28 mouse cellular contexts compared by ENCODE assay signal in the genomic region with DNA sequence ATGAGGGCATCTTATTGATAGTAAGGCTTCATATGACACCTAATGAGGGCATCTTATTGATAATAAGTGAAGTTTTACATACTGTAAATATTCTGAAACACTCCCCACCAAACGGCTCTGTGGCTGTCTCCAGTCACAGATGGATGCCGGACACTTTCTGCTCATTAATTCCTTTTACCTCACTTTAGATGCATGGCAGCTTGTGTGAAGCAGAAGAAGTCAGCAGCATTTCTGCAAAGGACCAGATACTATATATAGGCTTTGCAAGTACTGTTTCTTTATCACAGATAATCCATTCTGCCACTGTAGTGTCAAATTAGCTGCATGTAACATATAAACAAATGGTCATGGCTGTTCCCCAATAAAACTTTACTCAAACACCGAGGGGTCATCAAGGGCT.
DNase-seq lines count a peak whose midpoint lies in the region; ATAC-seq and TF ChIP-seq lines count a peak whose summit lies in the region.
"Had no signal": no experiment of that assay in that cellular context is flagged by ENCODE, and none has a peak within 500 bp of the region (broad histone marks: within the 10 kb centered on the region; RNA-seq: fewer than 3 reads in every experiment).

No protein-coding gene starts in this region.

- H3K4me1 ChIP-seq in forebrain, embryonic 16.5 days (replicated peaks; ENCODE audit: control insufficient read depth, insufficient read depth, low read length): no peaks in the 10 kb centered on the region
- H3K4me1 ChIP-seq in forebrain, embryonic 12.5 days: no peaks in the 10 kb centered on the region
- H3K4me1 ChIP-seq in lung, embryonic 14.5 days (ENCODE audit: insufficient read depth): no peaks in the 10 kb centered on the region
- H3K4me1 ChIP-seq in neural tube, embryonic 14.5 days (ENCODE audit: control insufficient read depth, insufficient read depth, low read length): no peaks in the 10 kb centered on the region
- no peaks in the 10 kb centered on the region for H3K4me1 ChIP-seq in liver, embryonic 11.5 days (replicated peaks; ENCODE audit: control insufficient read depth, insufficient read depth, low read length)
- H3K4me1 ChIP-seq: embryonic facial prominence, embryonic 12.5 days; embryonic facial prominence, embryonic 15.5 days; heart, embryonic 10.5 days; heart, embryonic 13.5 days had no signal

- no peak overlapping the region for H3K9ac ChIP-seq in forebrain, embryonic 16.5 days (replicated peaks; ENCODE audit: low read depth, low read length)
- H3K9ac ChIP-seq in forebrain, embryonic 12.5 days: no peak overlapping the region
- no peak overlapping the region for H3K9ac ChIP-seq in lung, embryonic 14.5 days
- H3K9ac ChIP-seq in neural tube, embryonic 14.5 days (replicated peaks; ENCODE audit: low read depth, low read length): no peak overlapping the region
- no peak overlapping the region for H3K9ac ChIP-seq in liver, embryonic 11.5 days (ENCODE audit: low read depth, low read length)
- H3K9ac ChIP-seq: embryonic facial prominence, embryonic 12.5 days; embryonic facial prominence, embryonic 15.5 days; heart, embryonic 13.5 days; hindbrain, embryonic 14.5 days had no signal

- peak; percentile 59 for ATAC-seq in forebrain, embryonic 16.5 days
- no peak for ATAC-seq in forebrain, embryonic 12.5 days (ENCODE audit: low FRiP score)
- no peak for ATAC-seq in lung, embryonic 14.5 days (ENCODE audit: insufficient read depth)
- 0 out of 2 replicates have a peak, but pooled peaks have one; percentile 38 for ATAC-seq in neural tube, embryonic 14.5 days (ENCODE audit: low read depth)
- ATAC-seq in liver, embryonic 11.5 days (replicated peaks; ENCODE audit: low FRiP score): no peak
- ATAC-seq: forebrain, embryonic 14.5 days; inflammation-experienced regulatory T-cells, adult 6 months; intestine, embryonic 16.5 days had no signal

- 59% methylated on average over 3 of the region's 3 CpGs for WGBS in forebrain, embryonic 16.5 days
- WGBS in forebrain, embryonic 12.5 days: 75% methylated on average over 3 of the region's 3 CpGs
- 35% methylated on average over 3 of the region's 3 CpGs for WGBS in lung, embryonic 14.5 days
- 70% methylated on average over 3 of the region's 3 CpGs for WGBS in neural tube, embryonic 14.5 days
- 78% methylated on average over 3 of the region's 3 CpGs for WGBS in liver, embryonic 11.5 days

- TF ChIP-seq CTCF in lung, embryonic 14.5 days (IDR thresholded peaks at IDR 0.05; ENCODE audit: low read depth): no peak

- DNase-seq in lung, embryonic 14.5 days: peak; percentile 32
- DNase-seq in lung, postnatal 14 days: no peak
- DNase-seq in neural tube, embryonic 10.5 days (ENCODE audit: extremely low spot score, low spot score): no peak
- no peak for DNase-seq in liver, embryonic 11.5 days (ENCODE audit: low spot score)
- DNase-seq: adrenal gland, adult 8-10 months; adrenal gland, postnatal 25 days; B cell, adult 2 months; cerebellum, adult 11 months; cerebellum, adult 2 months; cerebellum, adult 9-11 months; cerebellum, postnatal 25 days; gastrocnemius, postnatal 10 days; gastrocnemius, postnatal 36 days; heart, adult 2 months; heart, postnatal 14 days; heart, postnatal 4 days had no signal

- H3K4me3 ChIP-seq in forebrain, embryonic 16.5 days (replicated peaks; ENCODE audit: low read length): no peak overlapping the region
- H3K4me3 ChIP-seq in forebrain, embryonic 12.5 days (replicated peaks): no peak overlapping the region
- no peak overlapping the region for H3K4me3 ChIP-seq in lung, embryonic 14.5 days (ENCODE audit: low read depth, low read length)
- H3K4me3 ChIP-seq in neural tube, embryonic 14.5 days (ENCODE audit: low read depth, low read length): no peak overlapping the region
- H3K4me3 ChIP-seq in liver, embryonic 11.5 days (ENCODE audit: low read depth, low read length): no peak overlapping the region
- H3K4me3 ChIP-seq: embryonic facial prominence, embryonic 12.5 days; embryonic facial prominence, embryonic 15.5 days; heart, adult 2 months; heart, embryonic 10.5 days; heart, embryonic 13.5 days had no signal

- no peaks in the 10 kb centered on the region for H3K9me3 ChIP-seq in forebrain, embryonic 16.5 days (ENCODE audit: control insufficient read depth, low read length)
- H3K9me3 ChIP-seq in forebrain, embryonic 12.5 days: no peaks in the 10 kb centered on the region
- H3K9me3 ChIP-seq in lung, embryonic 14.5 days (ENCODE audit: low read depth, low read length): no peaks in the 10 kb centered on the region
- H3K9me3 ChIP-seq in neural tube, embryonic 14.5 days (ENCODE audit: control insufficient read depth, low read length): no peaks in the 10 kb centered on the region
- H3K9me3 ChIP-seq in liver, embryonic 11.5 days (ENCODE audit: control insufficient read depth, low read length): no peaks in the 10 kb centered on the region
- H3K9me3 ChIP-seq: embryonic facial prominence, embryonic 12.5 days; embryonic facial prominence, embryonic 15.5 days; heart, embryonic 10.5 days; heart, embryonic 13.5 days had no signal

- no peak overlapping the region for H3K27ac ChIP-seq in forebrain, embryonic 16.5 days (ENCODE audit: low read length)
- H3K27ac ChIP-seq in forebrain, embryonic 12.5 days: no peak overlapping the region
- no peak overlapping the region for H3K27ac ChIP-seq in lung, embryonic 14.5 days (ENCODE audit: low read depth)
- no peak overlapping the region for H3K27ac ChIP-seq in neural tube, embryonic 14.5 days (ENCODE audit: low read depth, low read length)
- no peak overlapping the region for H3K27ac ChIP-seq in liver, embryonic 11.5 days (ENCODE audit: low read depth, low read length)
- H3K27ac ChIP-seq: embryonic facial prominence, embryonic 12.5 days; embryonic facial prominence, embryonic 15.5 days; heart, adult 2 months; heart, embryonic 10.5 days; heart, embryonic 13.5 days; hindbrain, embryonic 14.5 days; hindbrain, postnatal 0 days had no signal

- H3K36me3 ChIP-seq in forebrain, embryonic 16.5 days (ENCODE audit: control insufficient read depth, insufficient read depth): no peaks in the 10 kb centered on the region
- no peaks in the 10 kb centered on the region for H3K36me3 ChIP-seq in forebrain, embryonic 12.5 days (replicated peaks)
- H3K36me3 ChIP-seq in lung, embryonic 14.5 days (ENCODE audit: insufficient read depth): no peaks in the 10 kb centered on the region
- H3K36me3 ChIP-seq in neural tube, embryonic 14.5 days (ENCODE audit: control insufficient read depth, insufficient read depth, low read length): no peaks in the 10 kb centered on the region
- no peaks in the 10 kb centered on the region for H3K36me3 ChIP-seq in liver, embryonic 11.5 days (ENCODE audit: control insufficient read depth, insufficient read depth, low read length)
- H3K36me3 ChIP-seq: embryonic facial prominence, embryonic 12.5 days; embryonic facial prominence, embryonic 15.5 days; heart, embryonic 10.5 days; heart, embryonic 13.5 days had no signal

- no peaks in the 10 kb centered on the region for H3K27me3 ChIP-seq in forebrain, embryonic 16.5 days (replicated peaks; ENCODE audit: control insufficient read depth, insufficient read depth, low read length)
- H3K27me3 ChIP-seq in forebrain, embryonic 12.5 days: no peaks in the 10 kb centered on the region
- no peaks in the 10 kb centered on the region for H3K27me3 ChIP-seq in lung, embryonic 14.5 days (ENCODE audit: insufficient read depth, low read length)
- no peaks in the 10 kb centered on the region for H3K27me3 ChIP-seq in neural tube, embryonic 14.5 days (ENCODE audit: control insufficient read depth, insufficient read depth, low read length)
- no peaks in the 10 kb centered on the region for H3K27me3 ChIP-seq in liver, embryonic 11.5 days (replicated peaks; ENCODE audit: control insufficient read depth, insufficient read depth, low read length)
- H3K27me3 ChIP-seq: embryonic facial prominence, embryonic 12.5 days; embryonic facial prominence, embryonic 15.5 days; heart, embryonic 13.5 days had no signal

- no peak overlapping the region for H3K4me2 ChIP-seq in forebrain, embryonic 16.5 days (ENCODE audit: low read length)
- H3K4me2 ChIP-seq in forebrain, embryonic 12.5 days: no peak overlapping the region
- no peak overlapping the region for H3K4me2 ChIP-seq in lung, embryonic 14.5 days
- no peak overlapping the region for H3K4me2 ChIP-seq in neural tube, embryonic 14.5 days (ENCODE audit: low read depth, low read length)
- no peak overlapping the region for H3K4me2 ChIP-seq in liver, embryonic 11.5 days
- H3K4me2 ChIP-seq: embryonic facial prominence, embryonic 12.5 days; embryonic facial prominence, embryonic 15.5 days; heart, embryonic 13.5 days; hindbrain, embryonic 14.5 days had no signal

Comparison
In these comparisons a context has a peak if more than half of its experiments do, and no peak if none do; other contexts are left out.
1. ATAC-seq: peak in forebrain, embryonic 16.5 days (single experiment) and neural tube, embryonic 14.5 days (single experiment); none in forebrain, embryonic 12.5 days (single experiment), lung, embryonic 14.5 days (single experiment) and liver, embryonic 11.5 days (single experiment).